Mouse (Mus musculus): ENCODE measurements around the gene Etv1. TPM values are rescaled to one million over a fixed set of nuclear protein-coding genes. Genes with fewer than 3 reads are reported as not detected.

The Etv1 gene
- total RNA-seq, 2 experiments from 2014 or later, result 62.2 to 74.8 TPM

DNA sequence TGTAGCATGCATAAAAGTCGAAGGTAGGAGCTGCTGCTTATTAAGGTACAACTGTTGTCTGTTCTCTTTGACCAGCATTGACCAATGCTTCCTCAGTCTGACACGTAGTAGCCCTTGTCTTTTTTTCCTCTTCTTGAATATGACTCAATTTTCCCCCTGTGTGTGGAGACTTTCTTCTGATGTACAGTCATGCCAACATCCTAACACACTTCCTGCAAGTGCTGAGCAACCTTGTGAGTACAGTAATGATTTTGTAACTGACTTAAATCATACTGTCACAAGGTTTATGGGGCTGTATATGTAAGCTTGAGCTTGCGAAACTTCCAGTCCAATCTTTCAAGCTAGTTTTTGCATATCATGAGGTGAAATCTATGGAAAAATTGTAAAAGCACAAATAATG lies 125.3 kb downstream of the Etv1 start:
- intact Hi-C loops (cut with DNase I), result no loop called here
- DNase-seq (ENCODE audit: low spot score in 2 of 2), result no peak

DNA sequence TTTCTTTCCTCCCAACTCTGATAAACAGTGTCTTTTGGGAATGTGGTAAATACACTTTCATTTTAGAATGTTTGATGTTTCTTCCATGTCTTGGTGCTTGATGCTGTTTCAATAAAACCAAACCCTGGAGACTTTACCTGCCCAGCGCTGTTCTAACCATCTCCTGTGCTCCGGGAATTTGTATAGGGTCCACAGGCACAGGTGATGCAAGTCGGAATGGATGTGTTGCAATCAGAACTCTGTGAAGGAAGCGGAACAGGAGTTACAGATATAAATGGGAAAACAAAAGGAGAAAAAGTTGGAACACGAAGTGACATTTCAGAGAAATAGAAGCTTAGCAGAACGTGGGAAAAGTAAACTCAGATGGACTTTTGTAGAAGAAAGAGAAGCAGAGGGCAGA lies 127.1 kb downstream of the Etv1 start:
- no peak for DNase-seq (ENCODE audit: low spot score in 2 of 2)

DNA sequence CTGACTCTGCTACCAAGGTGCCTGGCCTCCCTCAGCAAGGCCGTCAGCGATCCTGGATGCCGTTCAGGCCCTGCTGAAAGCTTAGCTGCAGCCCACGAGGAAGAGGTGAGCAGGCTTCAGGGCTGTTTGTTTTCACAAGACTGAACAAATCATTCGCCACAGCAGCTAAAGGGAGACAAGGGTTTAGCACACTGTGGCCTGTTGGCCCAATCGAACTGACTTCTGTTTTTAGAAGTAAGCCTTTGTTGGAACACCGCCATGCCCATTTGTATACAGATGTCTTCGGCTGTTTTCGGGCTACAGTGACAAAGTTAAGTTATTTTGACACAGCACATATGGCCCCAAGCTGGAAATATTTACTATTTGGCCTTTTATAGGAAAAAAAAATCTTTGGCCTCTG lies 127.6 kb downstream of the Etv1 start:
- intact Hi-C loops (cut with DNase I), result no loop called here
- DNase-seq (ENCODE audit: low spot score in 2 of 2), result no peak

More for the DNA sequence above, 127.1 kb downstream of the Etv1 start:
- intact Hi-C loops (cut with DNase I), result no loop called here

DNA sequence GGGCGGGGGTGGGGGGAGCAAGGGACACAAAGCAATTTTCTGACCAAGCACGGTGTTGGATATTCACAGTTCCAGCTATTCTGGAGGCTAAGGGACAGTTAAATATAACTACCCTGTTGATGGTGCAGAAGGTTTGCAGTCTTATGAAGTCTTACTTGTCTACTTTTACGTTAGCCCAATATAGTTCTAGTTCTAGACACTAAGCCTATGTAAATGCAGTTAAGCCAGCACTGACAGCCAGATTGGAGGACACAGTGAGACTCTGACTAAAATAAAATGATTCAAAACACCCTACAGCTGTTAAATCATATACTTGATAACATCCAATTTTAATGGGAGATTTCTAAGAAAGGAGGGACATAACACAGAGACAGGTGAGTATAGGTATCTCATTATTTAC lies 129.8 kb downstream of the Etv1 start:
- intact Hi-C loops (cut with DNase I), result no loop called here
- peak in 1 of 2 experiments; percentile 6 for DNase-seq (ENCODE audit: low spot score in 2 of 2)
